Mouse (Mus musculus) spleen, adult 2 months (tissue): Measurements from ENCODE around the gene Trmt1. TPM values are rescaled to one million over a fixed set of nuclear protein-coding genes. Genes with fewer than 3 reads are reported as not detected.

ENCODE experiments used
- DNase-seq, 2 experiments: peaks; one replicate each; pipeline versions ENCODE4 v3.0.0 to v3.0.0-alpha.2; 2012 to 2021; ENCODE audit warnings: low spot score in 2 of 2, low read depth in 1 of 2
- H3K27ac ChIP-seq: fragments of 200-500 bp; 2 replicates; pipeline ENCODE4 v1.5.1; 2012; ENCODE audit warnings: low read length, inconsistent platforms; ENCODE audit not compliant: insufficient read depth
- H3K27me3 ChIP-seq: fragments of 200-500 bp; 2 replicates; pipeline ENCODE4 v1.6.1; 2012; ENCODE audit warnings: mild to moderate bottlenecking, moderate library complexity, low read length, inconsistent platforms; ENCODE audit not compliant: control insufficient read depth, insufficient read depth
- H3K36me3 ChIP-seq: fragments of 200-500 bp; 2 replicates; pipeline ENCODE4 v1.6.1; 2012; ENCODE audit warnings: mild to moderate bottlenecking, low read length, inconsistent platforms; ENCODE audit not compliant: control insufficient read depth, insufficient read depth
- H3K4me1 ChIP-seq: fragments of 200-500 bp; 2 replicates; pipeline ENCODE4 v1.6.1; 2011; ENCODE audit warnings: inconsistent platforms; ENCODE audit not compliant: control insufficient read depth, insufficient read depth, insufficient read length
- H3K4me3 ChIP-seq: fragments of 200-500 bp; 2 replicates; pipeline ENCODE4 v1.5.1; 2011; ENCODE audit warnings: mild to moderate bottlenecking, inconsistent platforms; ENCODE audit not compliant: insufficient read depth, insufficient read length; ENCODE audit errors: extremely low read depth
- CTCF ChIP-seq: fragments of 200-500 bp; IDR thresholded peaks from 2 replicates; pipeline ENCODE4 v1.5.1; 2011; ENCODE audit warnings: mild to moderate bottlenecking, inconsistent platforms; ENCODE audit not compliant: insufficient read depth, insufficient read length, insufficient replicate concordance; ENCODE audit errors: extremely low read depth
- POLR2A ChIP-seq: fragments of 200-500 bp; IDR thresholded peaks from 2 replicates; pipeline ENCODE4 v1.6.1; 2011; ENCODE audit warnings: low read depth, low read length, inconsistent platforms
- WGBS: fragments of 180-500 bp; shearing (Covaris S2); methylation state at CpG from one replicate; pipeline ENCODE4 v1.1.7; 2018; 5-methylcytosine and 5-hydroxymethylcytosine counted together
- polyA plus RNA-seq: library from polyadenylated mRNA; depleted of rRNA; stranded (reverse); fragments of >200 nt; gene quantifications from 2 replicates; pipeline ENCODE4 v1.2.3, GENCODE M21; 2012

The Trmt1 gene
- polyA plus RNA-seq, 1 experiment = 98.1 TPM

GRCm38 (mm10) chr8:84699861-84700322 lies 13.8 kb downstream of the Trmt1 start:
- Histone ChIP-seq H3K36me3 (peaks cover 8% of the 10 kb centered on the region), H3K4me1 (peaks cover 33% of the 10 kb centered on the region), H3K27me3 (no peaks in the 10 kb centered on the region), H3K27ac (peak overlapping the region; percentile 83), H3K4me3 (no peak overlapping the region)
- DNase-seq = peak in 1 of 2 experiments; percentile 65
- TF ChIP-seq CTCF (peak; percentile 42; the same call in 1 of the 2 replicates), POLR2A (no peak)
- WGBS = 9% methylated on average over 7 of the region's 7 CpGs

GRCm38 (mm10) chr8:84700526-84700925 lies 14.4 kb downstream of the Trmt1 start:
- Histone ChIP-seq H3K4me1 (peaks cover 38% of the 10 kb centered on the region), H3K36me3 (peaks cover 8% of the 10 kb centered on the region), H3K4me3 (no peak overlapping the region), H3K27ac (peak overlapping the region; percentile 83), H3K27me3 (no peaks in the 10 kb centered on the region)
- WGBS = 19% methylated on average over 5 of the region's 5 CpGs
- no peak for DNase-seq
- TF ChIP-seq POLR2A = no peak
- TF ChIP-seq CTCF = no peak

GRCm38 (mm10) chr8:84700941-84701911 lies 15.1 kb downstream of the Trmt1 start, which contains the start of gene Lyl1:
Lyl1 (plus strand) TSS chr8:84701457.
- no peak for TF ChIP-seq CTCF
- peak; percentile 59 for TF ChIP-seq POLR2A
- DNase-seq = peak; percentile 77 to 78
- 3% methylated on average over 34 of the region's 34 CpGs for WGBS
- H3K27me3 ChIP-seq = no peaks in the 10 kb centered on the region
- H3K4me3 ChIP-seq = peak within 1 kb of the TSS; percentile 84
- peak within 1 kb of the TSS; percentile 98 for H3K27ac ChIP-seq
- peaks cover 8% of the 10 kb centered on the region for H3K36me3 ChIP-seq
- peaks cover 40% of the 10 kb centered on the region for H3K4me1 ChIP-seq

GRCm38 (mm10) chr8:84702561-84702960 lies 16.5 kb downstream of the Trmt1 start:
- WGBS = 14% methylated on average over 9 of the region's 9 CpGs
- TF ChIP-seq CTCF = no peak
- no peak for TF ChIP-seq POLR2A
- Histone ChIP-seq H3K27ac (peak overlapping the region; percentile 98), H3K4me3 (peak overlapping the region; percentile 84), H3K4me1 (peaks cover 50% of the 10 kb centered on the region), H3K36me3 (peaks cover 5% of the 10 kb centered on the region; the same call in 1 of the 2 replicates), H3K27me3 (peaks cover 3% of the 10 kb centered on the region; the same call in 1 of the 2 replicates)
- no peak for DNase-seq

GRCm38 (mm10) chr8:84702963-84703465 lies 16.9 kb downstream of the Trmt1 start:
- Histone ChIP-seq H3K4me3 (peak overlapping the region; percentile 84), H3K4me1 (peaks cover 54% of the 10 kb centered on the region), H3K36me3 (0 out of 2 replicates have a peak, but pooled peaks cover 5% of the 10 kb centered on the region), H3K27me3 (peaks cover 3% of the 10 kb centered on the region; the same call in 1 of the 2 replicates), H3K27ac (peak overlapping the region; percentile 98)
- 22% methylated on average over 6 of the region's 6 CpGs for WGBS
- no peak for DNase-seq
- TF ChIP-seq CTCF (no peak), POLR2A (no peak)

- H3K27ac ChIP-seq = peak overlapping the region; percentile 98
- 0 out of 2 replicates have a peak, but pooled peaks cover 5% of the 10 kb centered on the region for H3K36me3 ChIP-seq
- peak in 1 of 2 experiments; percentile 50 for DNase-seq
- 8% methylated on average over 38 of the region's 38 CpGs for WGBS
- peaks cover 57% of the 10 kb centered on the region for H3K4me1 ChIP-seq
- peaks cover 3% of the 10 kb centered on the region; the same call in 1 of the 2 replicates for H3K27me3 ChIP-seq
- H3K4me3 ChIP-seq = peak overlapping the region; percentile 43; the same call in 1 of the 2 replicates
- TF ChIP-seq CTCF (no peak), POLR2A (no peak)
Measured at GRCm38 (mm10) chr8:84703466-84704249, 17.6 kb downstream of the Trmt1 start.
